Mouse (Mus musculus): ENCODE data around the gene Pus7l. TPM values are rescaled to one million over a fixed set of nuclear protein-coding genes. Genes with fewer than 3 reads are reported as not detected.

The Pus7l gene
- polyA plus RNA-seq, 1 experiment = 2.2 TPM

DNA sequence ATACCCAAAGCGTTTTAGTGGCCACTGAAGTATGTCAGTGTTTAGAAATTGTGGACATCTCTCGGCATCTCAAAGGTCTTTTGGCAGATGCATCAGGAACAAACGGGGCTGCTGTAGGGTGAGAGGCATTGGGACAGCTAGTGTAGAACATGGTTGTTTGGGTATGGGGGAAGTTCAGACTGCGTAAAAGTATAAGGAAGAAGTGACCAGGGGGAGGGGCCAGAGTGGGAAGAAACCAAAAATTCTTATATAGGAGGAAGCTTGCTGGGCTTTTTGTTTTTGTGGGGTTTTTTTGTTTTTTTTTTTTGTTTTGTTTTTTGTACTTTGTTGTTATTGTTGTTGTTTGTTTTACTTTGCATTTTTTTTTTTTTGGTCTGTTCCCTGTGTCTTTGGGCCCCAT is 1.5 kb upstream of the Pus7l start:
- WGBS = 71% methylated on average over 4 of the region's 4 CpGs
- Histone ChIP-seq H3K4me3 (replicated peaks; ENCODE audit: extremely low read depth, low read depth, low read length) (no peak overlapping the region), H3K4me1 (ENCODE audit: control insufficient read depth, insufficient read depth, low read length) (no peaks in the 10 kb centered on the region)
- no peak for TF ChIP-seq CTCF (IDR thresholded peaks at IDR 0.05; ENCODE audit: insufficient read depth, low read length)
- no peak for TF ChIP-seq POLR2A (IDR thresholded peaks at IDR 0.05; ENCODE audit: borderline replicate concordance, extremely low read depth, low read depth, low read length)
- no peak for DNase-seq

DNA sequence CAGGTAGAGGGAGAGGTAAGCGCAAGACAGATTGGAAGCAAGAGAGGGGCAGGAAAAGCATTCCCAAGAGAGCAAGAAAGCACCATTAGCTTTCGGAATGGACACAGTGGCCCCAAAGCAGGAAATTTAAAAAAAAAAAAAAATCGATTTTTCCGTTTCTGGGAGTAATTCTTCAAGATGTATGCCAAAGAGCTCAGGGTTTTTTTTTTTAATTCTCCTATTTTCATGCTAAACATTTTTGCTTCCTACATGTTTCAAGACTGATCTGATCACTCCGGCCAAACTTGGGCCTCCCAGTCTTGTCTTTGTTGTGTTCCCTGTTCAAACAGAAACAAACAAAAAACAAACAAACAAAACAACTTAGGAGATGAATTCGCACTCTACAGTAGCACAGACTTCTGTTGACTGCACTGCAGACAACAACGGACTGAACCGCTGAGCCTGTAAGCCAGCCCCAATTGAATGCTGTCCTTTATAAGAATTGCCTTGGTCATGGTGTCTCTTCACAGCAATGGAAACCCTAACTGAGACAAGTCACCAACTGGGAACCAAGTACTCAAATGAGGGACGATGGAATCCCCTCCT is 797 bp upstream of the Pus7l start:
- 35% methylated on average over 9 of the region's 9 CpGs for WGBS
- no peak for DNase-seq
- no peaks in the 10 kb centered on the region for H3K4me1 ChIP-seq (ENCODE audit: control insufficient read depth, insufficient read depth, low read length)
- TF ChIP-seq CTCF (IDR thresholded peaks at IDR 0.05; ENCODE audit: insufficient read depth, low read length) = no peak
- TF ChIP-seq POLR2A (IDR thresholded peaks at IDR 0.05; ENCODE audit: borderline replicate concordance, extremely low read depth, low read depth, low read length) = no peak
- peak overlapping the region; percentile 70 for H3K4me3 ChIP-seq (replicated peaks; ENCODE audit: extremely low read depth, low read depth, low read length)

DNA sequence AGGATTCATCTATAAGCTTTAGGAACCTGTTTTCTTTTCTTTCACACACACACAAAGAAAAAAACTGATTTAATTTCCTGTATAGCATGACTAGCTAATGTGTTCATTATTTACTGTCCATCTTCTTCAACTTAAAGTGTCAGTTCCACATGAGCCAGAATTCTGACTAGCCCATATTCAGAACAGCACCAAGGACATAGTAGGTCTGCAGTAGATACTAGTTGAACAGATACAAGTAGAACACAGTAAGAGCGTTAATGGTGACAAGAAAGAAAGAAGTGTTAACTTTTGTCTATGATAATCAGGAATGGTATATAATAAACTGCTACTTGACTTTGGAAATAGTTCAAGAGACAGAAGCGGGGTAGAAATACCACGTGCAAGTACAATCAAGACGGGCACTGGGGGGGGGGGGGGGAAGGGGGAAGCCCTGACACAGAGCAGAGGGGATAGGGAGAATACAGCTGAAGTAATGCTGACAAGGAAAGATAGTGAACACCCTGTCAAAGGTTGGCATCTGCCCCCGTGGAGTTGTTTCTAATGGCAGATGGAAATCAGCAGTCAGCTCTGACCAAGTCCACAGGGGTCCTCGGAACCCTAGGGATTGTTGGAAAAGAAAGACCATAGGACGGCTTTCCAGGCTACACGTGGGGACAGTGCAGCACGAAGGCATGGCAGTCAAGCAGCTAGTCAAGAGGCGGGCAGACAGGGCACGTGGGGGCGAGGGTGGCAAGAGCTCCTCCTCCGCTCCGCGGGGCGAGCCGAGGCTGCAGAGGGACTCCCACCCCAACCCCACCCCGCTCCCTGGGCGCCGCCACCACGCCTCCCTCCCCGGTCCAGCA is 559 bp downstream of the Pus7l start:
- Histone ChIP-seq H3K4me3 (replicated peaks; ENCODE audit: extremely low read depth, low read depth, low read length) (peak overlapping the region; percentile 70), H3K4me1 (ENCODE audit: control insufficient read depth, insufficient read depth, low read length) (no peaks in the 10 kb centered on the region)
- TF ChIP-seq CTCF (IDR thresholded peaks at IDR 0.05; ENCODE audit: insufficient read depth, low read length) (no peak), POLR2A (IDR thresholded peaks at IDR 0.05; ENCODE audit: borderline replicate concordance, extremely low read depth, low read depth, low read length) (no peak)
- WGBS = 5% methylated on average over 21 of the region's 22 CpGs
- DNase-seq = no peak

DNA sequence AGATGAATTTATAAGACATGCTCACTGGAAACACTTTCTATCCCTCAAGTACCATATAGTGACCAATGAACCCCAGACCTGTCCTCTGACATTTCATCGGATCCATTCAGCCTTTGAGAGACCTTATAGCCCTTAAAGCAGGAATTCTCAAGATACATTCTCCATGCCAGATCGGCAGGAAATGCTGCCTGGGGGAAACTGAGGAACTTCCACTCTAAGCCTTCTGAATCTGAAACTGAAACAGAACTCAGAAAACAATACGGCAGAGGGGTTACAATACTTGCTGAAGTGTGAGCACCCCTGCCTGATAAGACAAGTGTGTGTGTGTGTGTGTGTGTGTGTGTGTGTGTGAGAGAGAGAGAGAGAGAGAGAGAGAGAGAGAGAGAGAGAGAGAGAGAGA is 4.1 kb downstream of the Pus7l start:
- no peaks in the 10 kb centered on the region for H3K4me1 ChIP-seq (ENCODE audit: control insufficient read depth, insufficient read depth, low read length)
- 76% methylated on average over 3 of the region's 3 CpGs for WGBS
- no peak for DNase-seq
- no peak overlapping the region for H3K4me3 ChIP-seq (replicated peaks; ENCODE audit: extremely low read depth, low read depth, low read length)
- TF ChIP-seq CTCF (IDR thresholded peaks at IDR 0.05; ENCODE audit: insufficient read depth, low read length) (no peak), POLR2A (IDR thresholded peaks at IDR 0.05; ENCODE audit: borderline replicate concordance, extremely low read depth, low read depth, low read length) (no peak)

DNA sequence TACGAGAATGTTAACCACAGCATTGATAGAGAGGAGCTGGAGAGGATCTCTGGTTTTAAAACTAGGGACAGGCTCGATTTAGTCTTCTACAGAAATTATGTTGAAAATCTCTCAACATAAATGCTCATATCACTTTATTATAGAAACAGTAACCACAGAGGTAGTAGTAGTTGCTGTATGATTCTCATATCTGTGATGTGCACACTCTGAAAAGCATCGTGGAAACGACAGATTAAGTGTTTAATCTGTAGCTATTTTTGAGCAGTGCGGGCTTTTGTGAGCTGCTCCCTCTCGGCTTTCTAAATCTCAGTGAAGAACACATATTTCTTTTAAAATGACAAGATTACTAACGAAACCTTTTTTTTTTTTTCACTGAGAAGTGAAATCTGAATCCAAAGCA is 7.8 kb downstream of the Pus7l start:
- no peak for DNase-seq
- TF ChIP-seq CTCF (IDR thresholded peaks at IDR 0.05; ENCODE audit: insufficient read depth, low read length) (no peak), POLR2A (IDR thresholded peaks at IDR 0.05; ENCODE audit: borderline replicate concordance, extremely low read depth, low read depth, low read length) (no peak)
- 86% methylated on average over 7 of the region's 7 CpGs for WGBS
- Histone ChIP-seq H3K4me3 (replicated peaks; ENCODE audit: extremely low read depth, low read depth, low read length) (no peak overlapping the region), H3K4me1 (ENCODE audit: control insufficient read depth, insufficient read depth, low read length) (no peaks in the 10 kb centered on the region)

DNA sequence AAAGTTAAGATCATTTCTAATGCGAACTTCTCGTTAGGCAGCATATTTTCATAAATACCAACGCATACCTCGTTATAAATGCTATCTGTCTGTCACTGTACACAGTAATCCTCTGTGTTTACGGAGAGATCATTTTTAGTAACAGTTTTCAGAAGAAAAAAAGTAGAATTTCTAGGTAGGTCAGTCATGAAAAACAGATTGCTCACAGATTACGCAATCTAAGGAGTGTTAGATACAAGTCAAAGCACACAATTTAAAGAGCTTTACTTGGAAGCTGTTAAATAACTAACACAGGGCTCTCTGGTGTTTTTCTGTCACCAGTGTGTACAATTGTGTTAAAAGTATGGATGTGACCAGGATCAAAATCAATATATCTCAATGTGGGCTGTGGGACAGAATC is 10.4 kb downstream of the Pus7l start:
- H3K4me1 ChIP-seq (ENCODE audit: control insufficient read depth, insufficient read depth, low read length) = no peaks in the 10 kb centered on the region
- no peak for DNase-seq
- no peak overlapping the region for H3K4me3 ChIP-seq (replicated peaks; ENCODE audit: extremely low read depth, low read depth, low read length)
- TF ChIP-seq CTCF (IDR thresholded peaks at IDR 0.05; ENCODE audit: insufficient read depth, low read length) (no peak), POLR2A (IDR thresholded peaks at IDR 0.05; ENCODE audit: borderline replicate concordance, extremely low read depth, low read depth, low read length) (no peak)
- 74% methylated on average over 6 of the region's 6 CpGs for WGBS

DNA sequence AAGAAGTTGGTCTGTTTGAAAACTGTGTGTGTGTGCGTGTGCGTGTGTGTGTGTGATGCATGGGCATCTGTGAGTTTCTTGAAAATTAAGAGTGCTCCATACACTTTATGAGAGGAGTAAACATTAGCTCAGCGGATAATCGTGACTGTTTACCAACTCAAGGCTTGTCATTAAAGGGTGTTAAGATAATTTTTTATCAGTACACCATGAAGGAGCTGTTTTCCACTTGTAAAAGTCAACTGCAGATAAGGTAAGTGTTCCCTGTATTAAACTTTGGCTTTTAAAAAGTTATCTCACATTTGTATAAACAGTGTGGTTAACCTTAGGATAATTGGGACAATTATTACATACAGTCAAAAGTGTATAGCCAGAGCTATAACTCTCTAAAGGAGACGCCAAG is 11.0 kb downstream of the Pus7l start:
- Histone ChIP-seq H3K4me1 (ENCODE audit: control insufficient read depth, insufficient read depth, low read length) (no peaks in the 10 kb centered on the region), H3K4me3 (replicated peaks; ENCODE audit: extremely low read depth, low read depth, low read length) (no peak overlapping the region)
- no peak for DNase-seq
- WGBS = 65% methylated on average over 5 of the region's 5 CpGs
- no peak for TF ChIP-seq CTCF (IDR thresholded peaks at IDR 0.05; ENCODE audit: insufficient read depth, low read length)
- no peak for TF ChIP-seq POLR2A (IDR thresholded peaks at IDR 0.05; ENCODE audit: borderline replicate concordance, extremely low read depth, low read depth, low read length)

DNA sequence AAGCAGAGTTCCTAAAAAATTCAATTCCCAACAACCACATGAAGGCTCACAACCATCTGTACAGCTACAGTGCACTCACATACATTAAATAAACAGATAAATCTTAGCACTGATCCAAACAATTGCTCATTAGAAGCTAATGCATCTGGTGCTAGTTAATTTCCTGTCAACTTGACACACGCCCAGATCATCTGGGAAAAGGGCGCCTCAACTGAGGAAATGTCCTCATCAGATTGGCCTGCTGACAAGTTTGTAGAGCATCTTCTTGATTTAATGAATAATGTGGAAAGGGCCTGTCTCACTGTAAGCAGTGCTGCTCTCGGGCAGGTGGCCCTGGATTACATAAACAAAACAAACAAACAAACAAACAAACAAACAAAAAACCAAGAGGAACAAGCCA is 12.8 kb downstream of the Pus7l start:
- Histone ChIP-seq H3K4me3 (replicated peaks; ENCODE audit: extremely low read depth, low read depth, low read length) (no peak overlapping the region), H3K4me1 (ENCODE audit: control insufficient read depth, insufficient read depth, low read length) (no peaks in the 10 kb centered on the region)
- WGBS = 60% methylated on average over 3 of the region's 3 CpGs
- TF ChIP-seq POLR2A (IDR thresholded peaks at IDR 0.05; ENCODE audit: borderline replicate concordance, extremely low read depth, low read depth, low read length) (no peak), CTCF (IDR thresholded peaks at IDR 0.05; ENCODE audit: insufficient read depth, low read length) (no peak)
- DNase-seq = no peak

DNA sequence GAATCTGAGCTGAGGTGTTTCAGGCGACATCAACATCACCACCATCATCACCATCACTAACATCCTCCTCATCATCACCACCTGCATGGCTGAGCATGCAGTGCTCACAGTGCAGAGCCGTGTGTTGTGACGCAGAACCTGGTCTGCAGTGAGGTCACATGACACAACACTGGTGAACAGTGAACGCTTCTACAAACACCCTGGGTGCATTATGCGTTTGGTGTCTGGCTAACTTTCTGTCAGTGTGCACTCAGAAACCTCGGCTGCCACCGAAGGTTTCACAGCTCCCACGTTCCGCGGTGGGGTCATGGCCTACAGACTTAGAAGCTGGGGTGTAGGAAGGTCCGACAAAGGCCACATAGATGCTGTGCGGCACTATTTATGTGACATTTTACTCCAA is 18.4 kb downstream of the Pus7l start:
- Histone ChIP-seq H3K4me3 (replicated peaks; ENCODE audit: extremely low read depth, low read depth, low read length) (no peak overlapping the region), H3K4me1 (ENCODE audit: control insufficient read depth, insufficient read depth, low read length) (no peaks in the 10 kb centered on the region)
- no peak for TF ChIP-seq POLR2A (IDR thresholded peaks at IDR 0.05; ENCODE audit: borderline replicate concordance, extremely low read depth, low read depth, low read length)
- TF ChIP-seq CTCF (IDR thresholded peaks at IDR 0.05; ENCODE audit: insufficient read depth, low read length) = no peak
- no peak for DNase-seq
- 86% methylated on average over 12 of the region's 12 CpGs for WGBS

DNA sequence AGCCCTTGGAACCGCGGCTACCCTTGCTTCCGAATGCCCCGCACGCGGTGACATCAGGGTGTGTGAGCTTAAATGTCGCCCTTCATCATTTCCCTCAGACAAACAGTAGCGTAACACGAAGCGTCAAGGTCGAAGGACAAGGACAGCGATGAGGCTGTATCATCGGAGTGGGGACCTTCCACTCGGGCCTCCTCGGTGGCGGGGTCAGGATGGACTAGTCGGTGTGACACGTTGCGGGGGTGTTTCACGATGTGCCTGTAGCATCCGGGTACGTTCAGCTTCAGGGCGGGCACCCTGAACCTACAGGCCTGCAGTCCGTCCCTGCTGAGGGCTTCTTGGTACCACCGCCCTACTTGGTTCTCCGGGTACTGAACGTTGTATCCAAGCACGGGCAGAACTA is 20.1 kb downstream of the Pus7l start:
- TF ChIP-seq CTCF (IDR thresholded peaks at IDR 0.05; ENCODE audit: insufficient read depth, low read length) = no peak
- TF ChIP-seq POLR2A (IDR thresholded peaks at IDR 0.05; ENCODE audit: borderline replicate concordance, extremely low read depth, low read depth, low read length) = no peak
- 83% methylated on average over 28 of the region's 28 CpGs for WGBS
- DNase-seq = no peak
- H3K4me3 ChIP-seq (replicated peaks; ENCODE audit: extremely low read depth, low read depth, low read length) = no peak overlapping the region
- no peaks in the 10 kb centered on the region for H3K4me1 ChIP-seq (ENCODE audit: control insufficient read depth, insufficient read depth, low read length)

Measured in lung, adult 2 months (tissue).